Mouse (Mus musculus): ENCODE measurements around the gene Sugct. TPM values are rescaled to one million over a fixed set of nuclear protein-coding genes. Genes with fewer than 3 reads are reported as not detected.

Sugct gene
- polyA plus RNA-seq, 1 experiment from 2014 or later = 6.0 TPM

DNA sequence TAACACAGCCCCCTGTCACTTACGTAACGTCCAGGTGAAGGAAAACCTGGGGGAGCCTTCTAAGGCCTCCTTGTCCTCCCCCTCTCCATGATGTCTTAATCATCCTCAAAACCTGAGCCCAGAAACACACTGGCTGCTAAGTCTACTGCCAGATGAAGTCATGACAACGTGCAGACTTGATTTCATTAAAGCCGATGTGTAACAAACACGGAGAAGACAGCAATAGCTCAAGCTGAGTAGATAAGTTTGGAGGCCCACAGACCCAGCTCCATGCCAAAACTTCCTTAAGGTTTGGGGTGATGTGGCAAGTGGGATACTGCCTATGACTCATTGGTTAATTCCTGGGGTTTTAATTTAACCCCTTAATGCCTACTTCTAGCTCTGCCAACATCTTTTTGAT is 726.4 kb downstream of the Sugct start:
- H3K27me3 ChIP-seq (ENCODE audit: control insufficient read depth, insufficient read depth, low read length) = no peaks in the 10 kb centered on the region
- ATAC-seq (ENCODE audit: insufficient number of reproducible peaks, insufficient read depth, low FRiP score, low read depth) = no peak

DNA sequence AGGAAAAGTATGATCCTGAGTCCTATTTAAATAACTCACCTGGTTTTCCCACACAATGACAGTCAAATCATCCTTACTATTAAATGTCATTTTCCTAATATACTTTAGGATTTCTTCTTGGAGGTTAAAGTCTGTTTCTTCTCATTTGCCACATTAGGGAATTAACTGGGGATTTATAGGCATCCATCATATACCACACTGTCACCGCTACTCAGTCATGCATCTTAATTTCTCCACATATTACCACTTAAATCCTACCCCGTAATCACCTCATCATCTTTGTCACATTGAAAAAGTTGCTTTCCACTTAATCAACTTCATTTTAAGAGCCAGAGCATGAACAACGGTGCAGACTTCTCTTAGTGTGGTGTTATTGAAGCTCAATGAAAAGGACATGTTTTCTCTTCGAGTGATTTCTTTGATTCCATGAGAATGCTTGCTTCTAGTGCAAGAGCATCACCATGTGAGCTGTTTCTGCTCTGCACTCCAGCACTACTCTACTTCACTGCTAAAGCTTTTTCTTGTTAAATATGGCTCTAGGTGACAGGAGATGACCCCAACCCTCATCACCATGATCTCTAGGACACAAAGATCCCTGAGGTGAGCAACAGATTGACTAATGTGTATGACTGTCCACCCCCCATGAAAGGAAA is 730.4 kb downstream of the Sugct start:
- Histone ChIP-seq H3K4me1 (ENCODE audit: control insufficient read depth in 2 of 2, insufficient read depth in 2 of 2, low read length in 2 of 2) (no peaks in the 10 kb centered on the region), H3K4me3 (ENCODE audit: control insufficient read depth in 1 of 2, insufficient read depth in 1 of 2, low read depth in 1 of 2, low read length in 2 of 2) (no peak overlapping the region), H3K36me3 (ENCODE audit: control insufficient read depth, insufficient read depth, low read length) (no peaks in the 10 kb centered on the region), H3K27me3 (ENCODE audit: control insufficient read depth, insufficient read depth, low read length) (no peaks in the 10 kb centered on the region), H3K9ac (ENCODE audit: low read length) (no peak overlapping the region), H3K9me3 (ENCODE audit: control insufficient read depth, low read length) (no peaks in the 10 kb centered on the region), H3K27ac (replicated peaks in 1 of 2; ENCODE audit: control insufficient read depth in 1 of 2, insufficient read depth in 1 of 2, low read depth in 2 of 2, low read length in 2 of 2) (no peak overlapping the region), H3K4me2 (ENCODE audit: low read length) (no peak overlapping the region)
- WGBS = 71% methylated on average over 4 of the region's 4 CpGs
- ATAC-seq (ENCODE audit: insufficient number of reproducible peaks, insufficient read depth, low FRiP score, low read depth) = no peak

More for the DNA sequence above, 726.4 kb downstream of the Sugct start:
- H3K36me3 ChIP-seq (ENCODE audit: control insufficient read depth, insufficient read depth, low read length) = no peaks in the 10 kb centered on the region
- H3K9ac ChIP-seq (ENCODE audit: low read length) = no peak overlapping the region
- no peaks in the 10 kb centered on the region for H3K4me1 ChIP-seq (ENCODE audit: control insufficient read depth in 2 of 2, insufficient read depth in 2 of 2, low read length in 2 of 2)
- WGBS = 60% methylated on average over 5 of the region's 5 CpGs
- H3K9me3 ChIP-seq (ENCODE audit: control insufficient read depth, low read length) = no peaks in the 10 kb centered on the region
- H3K27ac ChIP-seq (replicated peaks in 1 of 2; ENCODE audit: control insufficient read depth in 1 of 2, insufficient read depth in 1 of 2, low read depth in 2 of 2, low read length in 2 of 2) = no peak overlapping the region
- no peak overlapping the region for H3K4me3 ChIP-seq (ENCODE audit: control insufficient read depth in 1 of 2, insufficient read depth in 1 of 2, low read depth in 1 of 2, low read length in 2 of 2)
- H3K4me2 ChIP-seq (ENCODE audit: low read length) = no peak overlapping the region

DNA sequence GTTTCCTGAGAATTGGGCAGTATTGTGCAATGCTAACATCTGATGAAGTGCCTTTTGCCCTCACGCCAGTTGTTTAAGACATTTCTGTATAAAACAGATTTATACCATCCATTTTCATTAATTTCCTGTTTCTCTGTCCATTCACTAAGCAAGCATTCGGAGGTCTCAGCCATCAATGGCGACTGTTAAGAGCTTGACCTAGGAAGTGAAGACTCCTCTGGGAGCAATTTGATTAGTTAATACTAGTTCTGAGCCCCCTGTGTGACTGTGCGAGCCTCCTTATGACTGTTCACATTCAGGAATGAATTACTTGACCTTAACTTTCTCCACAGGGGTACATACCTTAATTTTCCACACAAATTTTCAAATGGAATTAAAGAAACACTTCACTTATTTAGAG is 743.3 kb downstream of the Sugct start:
- 86% methylated on average over 4 of the region's 4 CpGs for WGBS
- H3K4me2 ChIP-seq (ENCODE audit: low read length) = no peak overlapping the region
- no peak overlapping the region for H3K27ac ChIP-seq (replicated peaks in 1 of 2; ENCODE audit: control insufficient read depth in 1 of 2, insufficient read depth in 1 of 2, low read depth in 2 of 2, low read length in 2 of 2)
- no peak for ATAC-seq (ENCODE audit: insufficient number of reproducible peaks, insufficient read depth, low FRiP score, low read depth)
- no peak overlapping the region for H3K9ac ChIP-seq (ENCODE audit: low read length)
- no peaks in the 10 kb centered on the region for H3K9me3 ChIP-seq (ENCODE audit: control insufficient read depth, low read length)
- no peaks in the 10 kb centered on the region for H3K4me1 ChIP-seq (ENCODE audit: control insufficient read depth in 2 of 2, insufficient read depth in 2 of 2, low read length in 2 of 2)
- H3K36me3 ChIP-seq (ENCODE audit: control insufficient read depth, insufficient read depth, low read length) = no peaks in the 10 kb centered on the region
- H3K27me3 ChIP-seq (ENCODE audit: control insufficient read depth, insufficient read depth, low read length) = no peaks in the 10 kb centered on the region
- no peak overlapping the region for H3K4me3 ChIP-seq (ENCODE audit: control insufficient read depth in 1 of 2, insufficient read depth in 1 of 2, low read depth in 1 of 2, low read length in 2 of 2)

DNA sequence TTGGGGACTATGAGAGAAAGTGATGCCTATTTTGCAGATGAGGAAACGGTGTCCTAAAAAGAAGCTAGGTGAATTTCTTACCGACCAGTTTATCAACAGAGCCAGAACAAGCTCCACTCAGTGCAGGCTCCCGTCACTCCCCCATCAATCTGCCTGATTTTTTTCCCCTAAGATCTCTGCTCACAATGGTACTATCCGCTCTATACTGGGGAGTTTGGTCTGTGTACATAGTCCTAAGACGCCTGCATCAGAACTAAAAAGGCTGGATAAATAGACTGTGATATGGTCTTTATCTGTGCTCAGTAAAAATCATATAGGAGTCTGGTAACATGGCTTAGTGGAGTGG is 755.9 kb downstream of the Sugct start:
- ATAC-seq (ENCODE audit: insufficient number of reproducible peaks, insufficient read depth, low FRiP score, low read depth) = no peak
- H3K4me2 ChIP-seq (ENCODE audit: low read length) = no peak overlapping the region
- WGBS = 77% methylated on average over 5 of the region's 5 CpGs

DNA sequence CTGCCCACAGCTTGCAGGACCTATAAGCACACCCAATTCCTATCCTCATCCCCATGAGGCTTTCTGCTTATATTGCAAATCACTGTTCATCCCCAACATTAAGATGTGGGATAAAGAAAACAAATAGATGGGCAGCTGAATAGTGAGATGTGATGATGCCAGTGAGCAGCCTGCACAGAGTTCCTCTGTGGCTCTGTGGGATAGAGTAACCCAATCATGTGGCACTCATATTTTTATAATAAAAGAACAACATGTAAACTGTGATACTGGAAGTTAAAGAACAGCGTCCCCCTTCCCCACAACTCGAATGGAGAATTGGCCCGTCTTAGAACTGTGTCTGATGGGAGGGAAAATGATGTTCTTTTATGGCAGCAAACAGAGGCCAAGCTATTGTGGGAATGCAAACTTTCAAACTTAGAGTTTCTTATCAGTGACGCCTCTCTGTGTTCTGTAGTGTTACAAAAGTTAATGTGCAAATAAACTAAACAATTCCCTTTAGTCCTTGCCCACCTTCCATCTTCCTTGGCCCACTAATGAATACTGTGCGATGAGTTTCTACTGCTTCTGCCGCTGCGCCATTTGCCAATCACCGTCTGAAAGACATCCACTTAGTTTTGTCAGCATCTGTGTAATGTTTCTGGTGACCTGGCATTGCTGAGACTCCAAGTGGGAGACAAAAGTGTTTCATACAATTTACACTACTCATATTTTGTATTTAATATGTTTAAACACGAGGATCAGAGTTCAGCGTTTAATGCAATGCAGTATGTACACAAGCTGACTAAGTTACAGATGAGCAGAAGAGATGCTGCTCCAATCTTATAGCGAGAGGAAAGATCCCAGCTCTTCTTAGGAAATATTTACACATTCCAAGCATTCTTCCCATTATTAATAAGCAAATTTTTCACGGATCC is 756.5 kb downstream of the Sugct start:
- no peak for ATAC-seq (ENCODE audit: insufficient number of reproducible peaks, insufficient read depth, low FRiP score, low read depth)
- Histone ChIP-seq H3K27ac (replicated peaks in 1 of 2; ENCODE audit: control insufficient read depth in 1 of 2, insufficient read depth in 1 of 2, low read depth in 2 of 2, low read length in 2 of 2) (peak overlapping the region in 1 of 2 experiments; percentile 2; a peak in 1 of 4 replicates), H3K36me3 (ENCODE audit: control insufficient read depth, insufficient read depth, low read length) (no peaks in the 10 kb centered on the region), H3K9me3 (ENCODE audit: control insufficient read depth, low read length) (no peaks in the 10 kb centered on the region), H3K4me3 (ENCODE audit: control insufficient read depth in 1 of 2, insufficient read depth in 1 of 2, low read depth in 1 of 2, low read length in 2 of 2) (no peak overlapping the region), H3K27me3 (ENCODE audit: control insufficient read depth, insufficient read depth, low read length) (no peaks in the 10 kb centered on the region), H3K4me1 (ENCODE audit: control insufficient read depth in 2 of 2, insufficient read depth in 2 of 2, low read length in 2 of 2) (peaks cover 4 to 21% of the 10 kb centered on the region in 2 experiments), H3K4me2 (ENCODE audit: low read length) (no peak overlapping the region), H3K9ac (ENCODE audit: low read length) (no peak overlapping the region)
- WGBS = 62% methylated on average over 12 of the region's 12 CpGs

More for the DNA sequence above, 755.9 kb downstream of the Sugct start:
- H3K4me1 ChIP-seq (ENCODE audit: control insufficient read depth in 2 of 2, insufficient read depth in 2 of 2, low read length in 2 of 2) = peaks cover 4 to 21% of the 10 kb centered on the region in 2 experiments
- no peak overlapping the region for H3K9ac ChIP-seq (ENCODE audit: low read length)
- no peaks in the 10 kb centered on the region for H3K36me3 ChIP-seq (ENCODE audit: control insufficient read depth, insufficient read depth, low read length)
- no peak overlapping the region for H3K27ac ChIP-seq (replicated peaks in 1 of 2; ENCODE audit: control insufficient read depth in 1 of 2, insufficient read depth in 1 of 2, low read depth in 2 of 2, low read length in 2 of 2)
- H3K4me3 ChIP-seq (ENCODE audit: control insufficient read depth in 1 of 2, insufficient read depth in 1 of 2, low read depth in 1 of 2, low read length in 2 of 2) = no peak overlapping the region
- no peaks in the 10 kb centered on the region for H3K27me3 ChIP-seq (ENCODE audit: control insufficient read depth, insufficient read depth, low read length)
- H3K9me3 ChIP-seq (ENCODE audit: control insufficient read depth, low read length) = no peaks in the 10 kb centered on the region

DNA sequence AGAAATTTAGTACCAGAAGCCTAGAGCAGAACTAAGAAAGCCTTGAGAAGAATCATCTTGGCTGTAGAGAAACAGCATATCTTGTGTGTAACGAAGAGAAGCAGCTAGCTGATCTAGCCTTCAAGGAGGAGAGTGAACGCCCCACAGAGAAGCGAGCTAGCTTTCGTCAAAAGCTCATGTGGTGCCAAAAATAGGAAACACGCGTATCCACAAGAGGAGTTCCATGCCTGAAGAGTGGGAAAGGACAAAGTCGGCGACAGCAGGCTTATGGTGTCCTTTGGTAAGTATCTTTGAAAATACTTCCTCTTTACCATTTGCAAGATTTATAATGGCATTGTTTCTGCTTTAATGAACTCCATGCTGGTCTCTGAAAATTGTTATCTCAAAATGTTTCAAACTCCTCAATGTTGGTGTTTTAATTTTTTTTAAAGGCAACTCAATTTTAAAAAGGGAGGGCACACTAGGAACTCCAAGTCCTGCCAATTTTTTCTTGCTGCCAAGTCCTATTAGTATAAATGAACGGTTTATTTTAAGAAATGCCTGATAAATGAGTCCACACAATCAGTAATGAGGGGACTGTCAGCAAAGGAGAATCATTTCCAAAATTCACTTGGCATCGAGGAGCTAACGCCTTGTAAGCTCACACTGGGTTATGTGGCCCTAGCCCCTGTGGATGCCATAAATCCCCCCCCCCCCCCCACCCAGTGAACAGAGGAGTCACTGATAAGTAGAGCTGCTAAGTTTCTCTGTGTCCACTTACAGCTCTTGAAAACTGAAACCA is 757.7 kb downstream of the Sugct start:
- no peak; the same call in 1 of the 2 replicates for ATAC-seq (ENCODE audit: insufficient number of reproducible peaks, insufficient read depth, low FRiP score, low read depth)
- H3K9ac ChIP-seq (ENCODE audit: low read length) = no peak overlapping the region
- peaks cover 4 to 21% of the 10 kb centered on the region in 2 experiments for H3K4me1 ChIP-seq (ENCODE audit: control insufficient read depth in 2 of 2, insufficient read depth in 2 of 2, low read length in 2 of 2)
- no peaks in the 10 kb centered on the region for H3K27me3 ChIP-seq (ENCODE audit: control insufficient read depth, insufficient read depth, low read length)
- H3K4me2 ChIP-seq (ENCODE audit: low read length) = peak overlapping the region; percentile 29
- H3K36me3 ChIP-seq (ENCODE audit: control insufficient read depth, insufficient read depth, low read length) = no peaks in the 10 kb centered on the region
- H3K27ac ChIP-seq (replicated peaks in 1 of 2; ENCODE audit: control insufficient read depth in 1 of 2, insufficient read depth in 1 of 2, low read depth in 2 of 2, low read length in 2 of 2) = peak overlapping the region; percentile 45 to 69; a peak in 3 of 4 replicates
- H3K4me3 ChIP-seq (ENCODE audit: control insufficient read depth in 1 of 2, insufficient read depth in 1 of 2, low read depth in 1 of 2, low read length in 2 of 2) = no peak overlapping the region
- 31% methylated on average over 11 of the region's 11 CpGs for WGBS
- no peaks in the 10 kb centered on the region for H3K9me3 ChIP-seq (ENCODE audit: control insufficient read depth, low read length)

DNA sequence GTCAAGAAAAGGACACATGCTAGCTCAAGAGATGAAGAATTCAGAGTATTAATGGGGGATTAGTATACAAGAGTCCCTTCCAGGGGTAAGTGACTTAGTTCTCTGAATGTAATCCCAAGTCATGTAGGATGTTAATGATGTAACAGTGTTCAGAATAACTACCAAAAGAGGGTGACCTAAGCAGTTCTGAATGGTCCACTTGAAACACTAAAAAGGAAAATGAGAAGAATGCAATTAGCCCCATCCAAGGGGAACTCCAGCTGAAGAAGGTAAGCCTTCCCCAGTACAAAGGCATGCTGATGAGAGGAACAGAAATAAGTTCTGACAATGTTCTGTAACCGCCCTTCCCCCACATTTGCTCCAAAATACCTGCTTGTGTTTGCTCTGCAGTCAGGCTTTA is 760.3 kb downstream of the Sugct start:
- Histone ChIP-seq H3K9ac (ENCODE audit: low read length) (no peak overlapping the region), H3K27ac (replicated peaks in 1 of 2; ENCODE audit: control insufficient read depth in 1 of 2, insufficient read depth in 1 of 2, low read depth in 2 of 2, low read length in 2 of 2) (peak overlapping the region; percentile 42 to 62; a peak in 3 of 4 replicates)

More for the DNA sequence above, 760.3 kb downstream of the Sugct start:
- WGBS = 25% methylated on average over 1 of the region's 1 CpGs
- H3K9me3 ChIP-seq (ENCODE audit: control insufficient read depth, low read length) = no peaks in the 10 kb centered on the region
- no peak overlapping the region for H3K4me3 ChIP-seq (ENCODE audit: control insufficient read depth in 1 of 2, insufficient read depth in 1 of 2, low read depth in 1 of 2, low read length in 2 of 2)
- no peak overlapping the region for H3K4me2 ChIP-seq (ENCODE audit: low read length)
- no peaks in the 10 kb centered on the region for H3K36me3 ChIP-seq (ENCODE audit: control insufficient read depth, insufficient read depth, low read length)
- H3K4me1 ChIP-seq (ENCODE audit: control insufficient read depth in 2 of 2, insufficient read depth in 2 of 2, low read length in 2 of 2) = peaks cover 4 to 21% of the 10 kb centered on the region in 2 experiments
- peak; percentile 84 for ATAC-seq (ENCODE audit: insufficient number of reproducible peaks, insufficient read depth, low FRiP score, low read depth)
- H3K27me3 ChIP-seq (ENCODE audit: control insufficient read depth, insufficient read depth, low read length) = no peaks in the 10 kb centered on the region
